Mouse (Mus musculus) adrenal gland, postnatal 10 days (tissue): ENCODE measurements around the gene Caskin2. TPM values are rescaled to one million over a fixed set of nuclear protein-coding genes. Genes with fewer than 3 reads are reported as not detected.

Source experiments
- DNase-seq: peaks from one replicate; pipeline ENCODE4 v3.0.0; 2021; ENCODE audit warnings: mixed read lengths
- total RNA-seq, 2 experiments: library from RNA; stranded (reverse); gene quantifications; 2 replicates each; pipeline ENCODE4 v1.2.3; 2021

Caskin2 gene
- total RNA-seq, 2 experiments from 2014 or later, result 43.3 to 47.0 TPM

DNA sequence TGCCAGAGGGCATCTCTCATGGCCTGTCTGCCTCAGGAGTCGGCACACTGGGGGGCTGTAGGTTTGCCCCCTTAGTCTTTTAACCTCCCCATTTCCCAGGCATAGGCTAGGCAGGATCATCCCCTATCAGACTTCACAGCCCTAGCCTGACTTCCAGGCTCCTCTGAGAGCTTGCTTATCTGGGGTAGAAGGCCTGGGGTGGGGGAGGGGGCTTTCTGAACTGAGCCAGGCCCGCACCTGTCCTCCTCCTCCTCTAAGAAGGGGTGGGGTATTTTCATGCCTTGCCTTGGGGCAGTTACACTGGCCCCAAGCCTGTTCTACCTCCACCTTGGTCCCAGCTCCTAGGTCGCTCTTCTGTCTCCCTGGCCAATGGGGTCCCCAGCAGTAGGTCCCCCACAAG is 18.1 kb upstream of the Caskin2 start:
- no peak for DNase-seq

DNA sequence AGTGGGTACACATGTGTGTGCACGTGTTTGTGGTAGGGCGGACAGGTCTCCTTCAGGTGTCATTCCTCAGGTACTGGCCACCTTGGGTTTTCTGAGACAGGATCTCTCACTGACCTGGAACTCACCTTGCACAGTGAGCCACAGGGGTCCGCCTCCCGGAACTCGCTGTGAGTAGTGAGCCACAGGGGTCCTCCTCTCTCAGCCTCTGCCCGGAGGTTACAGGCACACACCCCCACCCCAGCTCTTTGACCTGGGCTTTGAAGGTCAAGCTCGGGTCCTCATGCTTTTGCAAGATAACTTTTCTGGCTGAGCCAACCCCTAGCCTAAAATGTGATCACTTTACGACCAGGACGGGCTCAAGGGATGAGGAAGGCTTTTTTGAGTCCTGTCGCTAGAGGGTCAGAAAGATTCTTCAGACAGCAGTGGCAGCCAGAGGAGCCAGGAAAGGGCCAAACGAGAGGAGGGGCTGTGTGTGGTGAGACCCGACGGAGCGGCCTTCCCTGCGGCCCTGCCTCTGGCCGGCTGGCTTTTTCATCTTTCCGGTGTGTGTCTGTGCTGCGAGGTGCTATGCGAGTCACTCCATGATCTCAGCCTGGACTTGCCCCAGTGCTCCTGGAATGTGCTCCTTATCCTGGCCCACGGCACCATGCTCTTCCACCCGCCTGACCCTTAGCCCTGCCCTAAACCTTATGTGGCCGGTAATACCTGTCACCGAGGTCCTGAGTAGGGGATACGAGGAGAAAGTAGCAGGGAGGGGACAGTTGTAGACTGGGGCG is 17.3 kb upstream of the Caskin2 start:
- no peak for DNase-seq

- DNase-seq, result no peak
Measured at GRCm38 (mm10) chr11:115829036-115829435, 15.6 kb upstream of the Caskin2 start.

DNA sequence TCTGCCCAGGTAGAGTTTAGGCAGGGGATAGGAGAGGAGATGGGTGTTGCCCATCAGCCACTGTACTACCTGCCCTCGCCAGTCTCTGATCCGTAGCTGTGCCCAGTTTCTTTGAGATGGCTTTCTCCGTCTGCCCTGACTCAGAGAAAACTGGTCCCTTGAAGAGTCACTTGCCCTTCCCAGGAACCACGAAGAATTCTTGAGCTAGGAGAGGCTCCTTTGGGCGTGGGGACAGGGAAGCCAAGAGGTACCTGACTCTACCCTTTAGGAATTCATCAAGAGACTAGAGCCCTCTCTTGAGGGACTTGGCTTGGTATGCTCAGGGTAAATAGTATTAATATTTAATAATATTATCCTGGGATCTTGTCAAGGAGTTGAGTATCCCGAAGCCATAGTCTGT is 14.2 kb upstream of the Caskin2 start:
- no peak for DNase-seq

DNA sequence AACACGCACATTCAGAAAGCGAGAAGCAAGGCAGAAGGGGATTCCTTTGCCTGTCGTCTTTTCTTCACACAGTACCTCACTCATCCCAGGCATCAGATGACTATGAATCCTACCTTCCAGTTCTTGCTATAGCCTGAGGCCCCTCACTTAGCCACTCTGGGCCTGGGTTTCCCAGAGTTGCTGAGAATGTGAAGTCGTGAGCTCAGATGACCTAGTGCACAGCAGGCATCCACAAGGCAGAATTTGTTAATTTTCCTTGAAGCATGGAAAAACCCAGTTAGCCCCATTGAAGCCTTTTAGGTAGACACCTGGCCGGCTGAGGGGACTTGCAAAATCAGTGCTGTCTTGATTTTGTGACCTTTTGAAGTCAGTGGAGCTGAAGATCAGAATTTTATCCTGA is 13.0 kb upstream of the Caskin2 start:
- DNase-seq, result no peak

- DNase-seq, result no peak
Measured at GRCm38 (mm10) chr11:115824813-115825212, 11.4 kb upstream of the Caskin2 start.

DNA sequence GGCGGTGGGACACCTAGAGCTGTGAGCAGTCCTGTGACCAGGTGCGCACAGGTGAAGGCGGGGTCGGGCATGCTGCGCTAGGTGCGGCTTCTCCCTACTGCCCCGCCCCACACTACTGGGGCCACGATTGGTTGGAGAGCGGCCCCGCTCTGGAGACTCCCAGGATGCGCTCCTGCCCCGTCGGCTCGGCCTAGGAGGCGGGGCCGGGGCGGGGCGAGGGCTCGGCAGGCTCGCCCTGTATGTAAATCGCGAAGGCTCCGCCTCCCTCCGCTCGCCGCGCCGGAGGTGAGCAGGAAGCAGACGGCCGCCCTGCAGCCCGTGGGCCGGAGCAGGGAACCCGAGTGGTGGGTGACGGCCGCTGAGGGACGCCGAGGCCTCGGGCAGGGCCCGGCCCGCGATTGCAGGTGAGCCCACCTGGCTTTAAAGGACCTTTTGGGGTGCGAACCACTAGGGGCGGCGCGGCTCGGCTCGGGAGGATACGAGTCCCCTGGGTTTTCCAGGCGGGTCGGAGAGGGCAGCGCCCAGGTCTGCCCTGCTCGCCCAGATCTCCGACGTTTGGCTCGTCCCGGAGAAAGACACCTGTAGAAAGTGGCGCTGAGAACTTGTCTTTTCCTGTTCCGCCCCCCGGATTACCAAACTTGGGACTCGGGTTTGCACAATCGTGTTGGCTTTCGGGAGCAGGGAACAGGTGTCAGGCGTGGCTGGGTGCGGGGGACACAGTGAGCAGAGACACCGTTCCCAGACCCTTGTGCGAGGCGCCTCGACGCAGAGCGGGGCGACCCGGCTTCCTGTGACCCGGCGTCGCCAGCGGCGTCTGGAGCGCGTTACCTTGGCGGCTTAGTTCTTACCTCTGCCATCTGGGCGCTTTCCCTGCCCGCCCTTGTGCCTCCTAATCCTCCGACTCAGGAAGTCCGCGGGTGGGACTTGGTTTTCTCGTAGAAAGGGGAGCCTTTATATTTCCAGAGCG is 10.6 kb upstream of the Caskin2 start, which contains the start of gene Llgl2:
Gene Llgl2 (plus strand): TSS at position 276 of the 967 bp plus-strand sequence.
- DNase-seq, result peak; percentile 94

GRCm38 (mm10) chr11:115821001-115821400 is 7.6 kb upstream of the Caskin2 start:
- no peak for DNase-seq

DNA sequence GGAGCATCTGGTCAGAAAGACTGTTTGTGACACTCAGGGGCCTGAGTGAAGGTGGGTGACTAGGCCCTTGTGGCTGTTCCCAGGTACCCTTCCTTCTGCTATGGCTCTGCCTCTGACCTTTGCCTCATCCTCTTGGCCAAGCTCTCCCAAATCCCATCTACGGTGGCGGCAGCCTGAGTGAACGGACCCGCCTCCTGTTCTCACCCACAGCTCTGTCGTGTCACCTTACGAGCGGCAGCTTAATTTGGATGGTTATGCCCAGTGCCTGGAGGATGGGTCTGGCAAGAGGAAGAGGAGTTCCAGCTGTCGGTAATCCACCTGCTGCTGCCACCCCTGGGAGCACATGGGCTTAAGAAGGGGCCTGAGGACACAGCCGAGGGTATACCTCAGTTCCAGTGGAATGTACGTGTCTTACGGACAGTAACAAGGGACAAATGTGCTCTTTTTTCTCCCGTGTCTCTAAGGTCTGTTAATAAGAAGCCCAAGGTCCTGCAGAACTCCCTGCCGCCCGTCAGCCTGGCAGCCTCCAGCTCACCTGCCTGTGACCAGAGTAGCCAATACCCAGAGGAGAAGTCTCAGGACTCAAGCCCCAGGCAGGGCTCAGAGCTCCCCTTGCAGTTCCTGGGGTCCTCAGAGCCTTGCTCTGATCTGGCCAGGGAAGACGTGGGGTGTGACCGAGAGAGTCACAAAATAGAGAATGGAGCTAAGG is 6.6 kb upstream of the Caskin2 start:
- no peak for DNase-seq

DNA sequence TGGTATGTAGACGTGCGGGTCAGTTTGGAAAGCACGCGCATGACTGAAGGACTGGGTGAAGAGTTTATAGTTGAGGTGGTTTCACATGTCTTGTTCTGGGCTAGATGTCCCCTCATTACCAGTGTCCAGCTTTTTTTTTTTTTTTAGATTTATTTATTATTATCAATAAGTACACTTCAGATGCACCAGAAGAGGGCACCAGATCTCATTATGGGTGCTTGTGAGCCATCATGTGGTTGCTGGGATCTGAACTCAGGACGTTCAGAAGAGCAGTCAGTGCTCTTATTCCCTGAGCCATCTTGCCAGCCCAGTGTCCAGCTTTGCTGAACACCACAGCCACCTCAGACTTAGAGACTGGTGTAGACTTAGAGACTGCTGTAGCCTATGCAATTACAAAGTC is 3.9 kb upstream of the Caskin2 start:
- DNase-seq, result no peak

DNA sequence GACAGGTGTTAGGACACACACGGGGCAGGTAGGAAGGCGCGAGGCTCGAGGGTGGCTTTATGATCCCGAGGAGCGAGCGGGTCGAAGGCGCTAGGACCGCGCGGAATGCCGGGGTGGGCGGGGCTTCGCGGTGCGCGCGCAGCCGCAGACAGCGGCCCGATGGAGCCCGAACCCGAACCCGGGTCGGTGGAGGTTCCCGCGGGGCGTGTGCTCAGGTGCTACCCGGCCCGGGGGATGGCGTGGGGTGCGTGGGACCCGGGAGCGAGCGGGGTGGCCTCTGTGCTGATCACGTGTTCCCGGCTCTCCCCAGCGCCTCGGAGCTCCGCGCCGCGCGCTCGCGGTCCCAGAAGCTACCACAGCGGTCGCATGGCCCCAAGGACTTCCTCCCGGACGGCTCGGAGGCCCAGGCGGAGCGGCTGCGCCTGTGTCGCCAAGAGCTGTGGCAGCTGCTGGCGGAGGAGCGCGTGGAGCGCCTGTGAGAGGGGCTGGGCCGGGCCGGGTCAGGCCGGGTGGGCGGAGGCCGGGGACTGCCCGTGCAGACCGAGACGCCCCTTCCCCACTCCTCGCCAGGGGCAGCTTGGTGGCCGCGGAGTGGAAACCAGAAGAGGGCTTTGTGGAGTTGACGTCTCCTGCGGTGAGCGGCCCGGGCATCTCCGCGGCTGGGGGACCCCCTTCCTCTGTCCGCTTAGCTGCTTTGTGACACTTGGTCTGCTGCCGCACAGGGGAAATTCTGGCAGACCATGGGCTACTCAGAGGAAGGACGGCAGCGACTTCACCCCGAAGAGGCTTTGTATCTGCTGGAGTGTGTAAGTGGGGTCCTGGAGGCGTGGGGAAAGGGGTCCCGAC is 1.4 kb upstream of the Caskin2 start, which contains the start of gene Tsen54:
Gene Tsen54 (plus strand): TSS at position 120 of the 846 bp plus-strand sequence.
- peak; percentile 95 for DNase-seq

GRCm38 (mm10) chr11:115812533-115813420 is 662 bp downstream of the Caskin2 start:
- peak; percentile 66 for DNase-seq

GRCm38 (mm10) chr11:115812095-115812494 is 1.3 kb downstream of the Caskin2 start:
- DNase-seq, result peak; percentile 75

DNA sequence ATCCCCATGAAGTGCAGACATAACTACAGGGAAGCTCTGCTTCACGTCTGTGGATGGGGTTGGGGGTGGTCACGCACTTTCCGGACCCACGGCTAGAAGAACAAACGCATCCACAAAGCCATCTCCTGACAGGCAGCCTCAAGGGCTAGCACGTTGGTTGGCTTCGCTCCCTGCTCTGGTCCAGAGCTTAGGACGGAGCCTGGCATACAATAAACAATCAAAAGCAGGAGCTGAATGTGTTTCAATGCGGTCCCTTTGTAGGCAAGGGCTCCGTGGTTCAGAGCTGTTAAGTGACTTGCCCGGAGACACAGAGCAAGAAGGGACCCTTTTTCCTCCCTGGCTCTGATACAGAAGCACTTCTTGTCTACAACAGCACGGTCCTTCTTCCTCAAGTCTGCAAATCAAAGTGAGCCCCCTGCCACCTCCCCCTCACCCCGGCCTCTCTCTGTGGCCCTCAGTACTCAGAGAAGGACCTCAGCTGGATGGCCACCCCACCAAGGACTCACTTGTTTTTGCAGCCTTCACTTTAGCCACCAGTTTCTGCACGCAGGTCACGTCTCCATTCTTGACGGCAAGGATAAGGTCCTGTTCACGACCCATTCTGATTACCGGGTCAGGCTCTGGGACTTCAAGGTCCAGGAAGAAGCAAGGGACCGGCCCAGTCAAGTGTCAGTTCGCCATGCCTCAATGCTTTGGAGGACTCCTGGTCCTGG is 1.9 kb downstream of the Caskin2 start:
- DNase-seq, result peak; percentile 20

DNA sequence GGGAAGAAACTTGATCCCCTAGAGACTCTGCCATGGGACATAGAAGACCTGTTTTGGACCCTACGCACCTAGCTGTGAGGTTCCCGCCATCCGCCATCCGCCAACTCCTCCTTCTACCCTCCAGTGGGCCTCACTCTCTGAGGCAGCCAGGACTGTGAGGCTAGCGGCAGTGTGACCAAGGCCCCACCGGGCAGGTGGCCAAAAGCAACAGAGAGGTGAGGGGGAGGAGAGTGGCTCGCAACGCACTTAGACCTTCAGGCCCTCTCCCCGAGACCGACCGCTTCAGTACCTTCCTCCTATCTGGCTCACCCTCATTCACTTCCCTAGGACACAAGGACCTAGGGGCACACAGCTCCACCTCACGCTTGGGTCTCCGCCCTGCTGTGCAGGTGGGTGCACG is 3.1 kb downstream of the Caskin2 start:
- DNase-seq, result peak; percentile 89

- peak; percentile 60 for DNase-seq
Measured at GRCm38 (mm10) chr11:115809311-115809781, 4.1 kb downstream of the Caskin2 start.

DNA sequence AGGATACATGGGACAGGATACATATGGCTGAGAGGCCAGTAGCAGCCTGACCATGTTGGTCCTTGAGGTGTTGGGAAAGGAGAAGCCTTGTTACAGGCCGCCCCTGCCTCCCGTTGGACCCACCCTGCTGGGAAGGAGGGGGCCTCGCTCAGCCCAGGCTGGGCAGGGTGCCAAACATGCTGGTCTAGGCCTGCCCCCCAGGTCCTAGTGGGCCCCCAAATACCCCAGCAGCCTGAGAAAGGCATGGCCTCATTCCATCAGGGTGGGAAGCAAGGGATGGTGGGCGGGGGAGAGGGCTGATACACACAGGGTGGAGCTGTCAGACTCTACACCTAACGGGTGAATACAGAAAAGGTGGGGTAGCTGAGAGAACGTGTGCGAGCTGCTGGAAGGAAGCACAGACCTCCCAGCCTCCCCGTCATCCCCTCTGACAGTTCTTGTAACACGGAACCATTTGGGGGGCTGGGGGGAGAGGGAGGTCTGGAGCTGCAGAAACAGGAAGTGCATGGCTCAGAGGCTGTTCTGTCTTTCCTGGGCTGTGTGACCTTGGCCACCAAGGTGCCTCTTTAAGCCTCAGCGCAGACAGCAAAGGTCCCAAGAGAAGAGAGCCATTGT is 4.6 kb downstream of the Caskin2 start:
- DNase-seq, result peak; percentile 62

DNA sequence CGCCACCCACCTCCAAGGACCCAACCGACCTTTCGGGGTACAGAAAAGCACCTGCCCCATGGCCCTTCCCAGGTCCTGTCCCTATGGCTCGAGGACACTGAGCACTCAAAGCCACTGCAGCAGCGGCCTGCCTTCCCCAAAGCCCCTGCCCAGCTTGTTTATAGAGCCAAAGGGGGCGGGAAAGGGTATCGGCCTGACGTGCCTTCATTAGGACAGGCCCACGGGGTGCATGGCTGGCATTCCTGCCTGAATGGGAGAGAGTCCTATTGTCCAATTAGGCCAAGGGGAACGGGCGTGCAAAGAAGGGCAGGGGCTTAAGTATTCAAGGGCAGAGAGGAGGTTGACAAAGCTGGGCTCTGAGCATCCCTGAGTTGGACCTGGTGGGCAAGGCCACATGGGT is 5.5 kb downstream of the Caskin2 start:
- no peak for DNase-seq

GRCm38 (mm10) chr11:115807306-115807705 is 6.1 kb downstream of the Caskin2 start:
- no peak for DNase-seq
